Mouse (Mus musculus) megakaryocyte-erythroid progenitor cell, adult 5-6 weeks (primary cell): ENCODE results near the gene Tnnt3. TPM values are rescaled to one million over a fixed set of nuclear protein-coding genes. Genes with fewer than 3 reads are reported as not detected.

Experiments
- ATAC-seq: replicated peaks from 2 replicates; pipeline ENCODE4 v1.8.0; 2016; ENCODE audit warnings: mild to moderate bottlenecking, inconsistent platforms; ENCODE audit not compliant: severe bottlenecking, poor library complexity, low FRiP score, low TSS enrichment
- total RNA-seq, 2 experiments: library from RNA; stranded (forward) in 1 of 2; stranded (reverse) in 1 of 2; fragments of 200-1000, 215-1000 nt in 1 of 2; fragments of >200 nt in 1 of 2; fragmentation: Nextera tagmentation in 1 of 2; gene quantifications; 2 replicates each; pipeline ENCODE4 v1.2.3; 2014 to 2017

The Tnnt3 gene
- total RNA-seq, 2 experiments from 2014 or later: not detected

- ATAC-seq: no peak
Measured at GRCm38 (mm10) chr7:142557696-142558095, 59.1 kb downstream of the Tnnt3 start.

GRCm38 (mm10) chr7:142558511-142559146, 60.0 kb downstream of the Tnnt3 start:
- ATAC-seq: no peak

- ATAC-seq: no peak
Measured at GRCm38 (mm10) chr7:142559651-142560175, 61.1 kb downstream of the Tnnt3 start.

- no peak for ATAC-seq
Measured at GRCm38 (mm10) chr7:142560942-142561855, 62.6 kb downstream of the Tnnt3 start.

- no peak for ATAC-seq
Measured at GRCm38 (mm10) chr7:142561856-142562404, 63.3 kb downstream of the Tnnt3 start.

- no peak for ATAC-seq
Measured at GRCm38 (mm10) chr7:142563168-142563567, 64.5 kb downstream of the Tnnt3 start.

- no peak for ATAC-seq
Measured at GRCm38 (mm10) chr7:142564955-142565643, 66.5 kb downstream of the Tnnt3 start.

Other genes with a start within 250 kb of the Tnnt3 start
- gene Gm2431, start 240.5 kb upstream of the Tnnt3 start, total RNA-seq (2014; fragmentation: Nextera tagmentation): not detected in 2 replicates
- gene Gm2431, start 240.5 kb upstream of the Tnnt3 start, total RNA-seq (2017): not detected in 2 replicates
- not detected in 2 replicates for gene Gm4559, start 224.5 kb upstream of the Tnnt3 start, total RNA-seq (2014; fragmentation: Nextera tagmentation)
- not detected in 2 replicates for gene Gm4559, start 224.5 kb upstream of the Tnnt3 start, total RNA-seq (2017)
- not detected in 2 replicates for gene Krtap5-1, start 201.7 kb upstream of the Tnnt3 start, total RNA-seq (2014; fragmentation: Nextera tagmentation)
- gene Krtap5-1, start 201.7 kb upstream of the Tnnt3 start, total RNA-seq (2017): not detected in 2 replicates
- gene Krtap5-4, start 195.3 kb upstream of the Tnnt3 start, total RNA-seq (2014; fragmentation: Nextera tagmentation): not detected in 2 replicates
- not detected in 2 replicates for gene Krtap5-4, start 195.3 kb upstream of the Tnnt3 start, total RNA-seq (2017)
- gene Ifitm10, start 125.1 kb upstream of the Tnnt3 start, total RNA-seq (2014; fragmentation: Nextera tagmentation): 2.3 TPM in 1 of 2 replicates, not detected in the other
- gene Ifitm10, start 125.1 kb upstream of the Tnnt3 start, total RNA-seq (2017): not detected in 2 replicates
- gene Gm49369, start 116.2 kb upstream of the Tnnt3 start, total RNA-seq (2014; fragmentation: Nextera tagmentation): not detected in 2 replicates
- gene Gm49369, start 116.2 kb upstream of the Tnnt3 start, total RNA-seq (2017): 32.8 TPM in 1 of 2 replicates, not detected in the other
- 129 and 174 TPM in 2 replicates for gene Ctsd, start 110.8 kb upstream of the Tnnt3 start, total RNA-seq (2014; fragmentation: Nextera tagmentation)
- gene Ctsd, start 110.8 kb upstream of the Tnnt3 start, total RNA-seq (2017): 136 and 174 TPM in 2 replicates
- 2.0 TPM in 1 of 2 replicates, not detected in the other for gene Syt8, start 64.0 kb upstream of the Tnnt3 start, total RNA-seq (2014; fragmentation: Nextera tagmentation)
- gene Syt8, start 64.0 kb upstream of the Tnnt3 start, total RNA-seq (2017): not detected in 2 replicates
- not detected in 2 replicates for gene Tnni2, start 57.0 kb upstream of the Tnnt3 start, total RNA-seq (2014; fragmentation: Nextera tagmentation)
- 0.99 and 18.9 TPM in 2 replicates for gene Tnni2, start 57.0 kb upstream of the Tnnt3 start, total RNA-seq (2017)
- gene Lsp1, start 38.0 kb upstream of the Tnnt3 start, total RNA-seq (2014; fragmentation: Nextera tagmentation): 16.9 and 39.8 TPM in 2 replicates
- 12.1 and 42.5 TPM in 2 replicates for gene Lsp1, start 38.0 kb upstream of the Tnnt3 start, total RNA-seq (2017)
- 13.0 and 13.8 TPM in 2 replicates for gene Mrpl23, start 33.9 kb downstream of the Tnnt3 start, total RNA-seq (2014; fragmentation: Nextera tagmentation)
- gene Mrpl23, start 33.9 kb downstream of the Tnnt3 start, total RNA-seq (2017): 46.6 and 82.1 TPM in 2 replicates
- not detected in 2 replicates for gene Igf2, start 168.0 kb downstream of the Tnnt3 start, total RNA-seq (2014; fragmentation: Nextera tagmentation)
- 0.46 TPM in 1 of 2 replicates, not detected in the other for gene Igf2, start 168.0 kb downstream of the Tnnt3 start, total RNA-seq (2017)
- not detected in 2 replicates for gene Gm49394, start 171.1 kb downstream of the Tnnt3 start, total RNA-seq (2014; fragmentation: Nextera tagmentation)
- not detected in 2 replicates for gene Gm49394, start 171.1 kb downstream of the Tnnt3 start, total RNA-seq (2017)
- not detected in 2 replicates for gene Ins2, start 244.5 kb downstream of the Tnnt3 start, total RNA-seq (2014; fragmentation: Nextera tagmentation)
- gene Ins2, start 244.5 kb downstream of the Tnnt3 start, total RNA-seq (2017): not detected in 2 replicates